Mouse (Mus musculus) heart, postnatal 0 days (tissue): ENCODE results near the gene Szrd1.
A peak's percentile ranks its signal among the peaks of the same experiment; 100 is the strongest.

Source experiments
- CTCF ChIP-seq: IDR thresholded peaks from 2 replicates; pipeline ENCODE4 v1.5.1; 2016; ENCODE audit warnings: antibody characterized with exemption, control low read depth, low read depth
- EP300 ChIP-seq: IDR thresholded peaks from 2 replicates; pipeline ENCODE4 v1.6.1; 2016; ENCODE audit warnings: antibody characterized with exemption, low read depth

GRCm38 (mm10) chr4:141139116-141139970 is at the start of gene Szrd1:
- TF ChIP-seq EP300 (peak; percentile 56; the same call in 1 of the 2 replicates), CTCF (no peak)
